Mouse (Mus musculus) MN1 (cell line): ENCODE results near the gene Rdm1.
"Not testable (repeated sequence)": the region's sequence is repeated elsewhere in the genome, so short reads cannot be mapped to it uniquely, and the experiment has no call there.

Experiments
- DNase-seq: peaks from one replicate; pipeline ENCODE4 v3.0.0-alpha.2; 2016; ENCODE audit warnings: low spot score

The Rdm1 gene

GRCm38 (mm10) chr11:101616948-101617767 lies 9.8 kb upstream of the Rdm1 start:
- DNase-seq, result no peak

GRCm38 (mm10) chr11:101617849-101618248 lies 9.1 kb upstream of the Rdm1 start:
- no peak for DNase-seq

DNA sequence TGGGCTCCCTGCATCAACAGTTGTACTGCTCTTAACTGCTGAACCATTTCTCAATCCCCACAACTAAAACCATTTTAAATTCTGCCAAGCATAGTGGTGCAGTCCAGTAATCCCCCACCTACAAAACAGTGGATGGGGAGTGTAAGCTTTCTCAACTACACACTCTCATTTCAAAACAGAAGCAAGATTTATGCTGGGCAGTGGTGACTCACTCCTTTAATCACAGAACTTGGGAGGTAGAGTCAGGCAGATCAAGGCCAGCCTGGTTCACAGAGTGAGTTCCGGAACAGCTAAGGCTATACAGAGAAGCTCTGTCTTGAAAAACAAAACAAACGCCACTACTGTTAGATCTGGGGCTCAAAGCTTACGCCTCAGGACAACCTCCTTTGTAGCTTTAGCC lies 8.4 kb upstream of the Rdm1 start:
- DNase-seq, result no peak

- not testable (repeated sequence) for DNase-seq
Observed at GRCm38 (mm10) chr11:101620022-101620655, 6.9 kb upstream of the Rdm1 start.

DNA sequence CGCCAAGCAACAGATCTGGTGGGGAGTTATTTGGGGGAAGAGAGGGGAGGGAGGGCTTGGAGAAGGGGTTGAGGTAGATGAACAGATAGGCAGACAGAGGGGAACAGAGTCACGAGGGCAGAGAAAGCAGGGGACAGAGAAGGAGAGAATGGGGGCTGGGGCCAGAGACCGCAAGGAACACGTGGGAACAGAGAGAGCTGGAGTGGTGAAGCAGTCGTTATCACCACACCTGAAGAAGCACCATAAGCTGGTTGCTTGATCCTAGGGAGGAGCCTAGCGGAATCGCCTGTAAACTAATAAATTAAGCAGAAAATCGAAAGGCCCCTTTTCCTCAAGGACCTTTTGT lies 373 bp upstream of the Rdm1 start:
- DNase-seq, result no peak

GRCm38 (mm10) chr11:101627857-101628559 lies 1.0 kb downstream of the Rdm1 start:
- peak; percentile 90 for DNase-seq

DNA sequence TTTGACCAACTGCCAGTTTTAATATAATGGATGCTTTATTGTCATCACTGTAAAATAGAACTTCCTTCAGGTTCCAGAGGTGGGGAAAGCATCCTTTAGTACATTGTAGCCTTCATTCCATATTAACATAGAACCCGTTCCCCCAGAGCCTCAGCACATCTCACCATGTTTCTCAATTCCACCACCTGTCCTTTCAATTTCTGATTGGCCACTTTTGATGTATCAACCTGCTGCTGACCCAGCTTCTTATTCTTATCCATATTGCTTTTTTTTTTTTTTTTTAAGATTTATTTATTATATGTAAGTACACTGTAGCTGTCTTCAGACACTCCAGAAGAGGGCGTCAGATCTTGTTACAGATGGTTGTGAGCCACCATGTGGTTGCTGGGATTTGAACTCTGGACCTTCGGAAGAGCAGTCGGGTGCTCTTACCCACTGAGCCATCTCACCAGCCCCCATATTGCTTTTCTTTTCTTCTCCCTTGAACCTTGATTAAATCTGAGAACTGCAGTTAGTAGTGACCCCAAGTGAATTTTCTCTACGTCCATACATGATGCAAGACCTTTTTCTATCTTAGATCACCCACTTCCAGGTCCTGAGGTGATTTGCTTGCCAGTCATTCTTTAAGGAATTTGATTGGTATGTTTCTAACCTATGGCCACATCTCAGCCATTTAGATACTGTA lies 1.9 kb downstream of the Rdm1 start:
- DNase-seq, result peak; percentile 16

DNA sequence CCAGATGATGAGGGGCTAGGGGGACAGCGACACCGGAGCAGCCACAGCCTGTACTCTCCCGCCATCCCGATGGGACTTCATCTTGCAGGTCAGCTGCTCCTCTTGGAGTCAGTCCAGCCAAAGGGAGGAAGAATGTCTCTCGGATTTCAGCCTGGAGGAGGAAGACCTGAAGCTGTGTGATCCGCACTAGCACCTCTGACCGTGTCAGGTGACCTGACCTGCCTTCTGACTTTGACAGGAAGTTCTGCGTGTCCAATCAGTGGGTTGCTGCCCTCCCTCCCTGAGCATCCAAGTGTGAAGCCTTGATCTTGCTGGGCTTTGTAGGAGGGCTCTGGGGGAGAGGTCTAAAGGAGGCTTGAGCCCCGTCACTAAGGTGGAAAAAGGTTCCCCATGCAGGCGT lies 8.7 kb downstream of the Rdm1 start:
- DNase-seq, result no peak

- DNase-seq, result no peak
Observed at GRCm38 (mm10) chr11:101639761-101640160, 12.8 kb downstream of the Rdm1 start.

DNA sequence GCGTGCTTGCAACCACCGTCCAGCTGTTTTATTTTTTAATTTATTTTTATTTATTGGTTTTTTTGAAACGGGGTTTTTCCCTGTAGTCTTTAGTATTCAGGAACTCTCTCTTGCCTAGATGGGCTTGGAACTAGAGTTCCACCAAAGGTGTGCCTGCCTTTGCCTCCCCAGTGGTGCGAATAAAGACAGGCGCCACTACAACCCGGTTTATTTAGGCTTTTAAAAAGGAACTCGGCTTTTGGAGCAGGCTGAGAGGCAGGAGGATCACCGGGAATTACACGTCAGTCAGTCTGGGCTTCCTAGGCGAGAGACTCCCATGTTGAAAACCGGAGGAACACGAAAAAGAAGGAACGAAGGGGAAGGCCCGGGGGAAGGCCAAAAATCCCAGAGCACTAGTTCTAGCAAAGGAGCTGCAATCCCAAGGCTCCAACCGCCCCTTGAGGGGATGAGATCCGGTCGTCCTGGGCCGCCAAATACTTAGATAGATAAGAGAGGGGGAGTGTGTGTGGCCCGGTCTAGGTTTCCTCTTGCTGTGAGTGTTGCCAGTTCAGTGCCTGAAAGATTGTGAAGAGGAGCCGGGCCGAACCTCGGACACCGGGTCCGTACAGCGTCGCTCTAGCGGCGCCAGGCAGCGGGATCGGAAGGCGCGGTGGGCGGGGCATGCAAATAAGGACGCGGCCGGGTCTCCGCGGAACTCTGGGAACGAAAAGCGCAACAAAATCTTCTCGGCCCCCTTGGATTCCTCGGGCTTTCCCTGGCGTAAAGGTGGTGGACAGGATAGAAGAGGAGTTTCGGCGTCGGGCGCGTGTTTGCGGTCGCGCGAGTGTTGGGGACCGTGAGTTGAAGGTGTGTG lies 14.1 kb downstream of the Rdm1 start:
- DNase-seq, result peak; percentile 88

DNA sequence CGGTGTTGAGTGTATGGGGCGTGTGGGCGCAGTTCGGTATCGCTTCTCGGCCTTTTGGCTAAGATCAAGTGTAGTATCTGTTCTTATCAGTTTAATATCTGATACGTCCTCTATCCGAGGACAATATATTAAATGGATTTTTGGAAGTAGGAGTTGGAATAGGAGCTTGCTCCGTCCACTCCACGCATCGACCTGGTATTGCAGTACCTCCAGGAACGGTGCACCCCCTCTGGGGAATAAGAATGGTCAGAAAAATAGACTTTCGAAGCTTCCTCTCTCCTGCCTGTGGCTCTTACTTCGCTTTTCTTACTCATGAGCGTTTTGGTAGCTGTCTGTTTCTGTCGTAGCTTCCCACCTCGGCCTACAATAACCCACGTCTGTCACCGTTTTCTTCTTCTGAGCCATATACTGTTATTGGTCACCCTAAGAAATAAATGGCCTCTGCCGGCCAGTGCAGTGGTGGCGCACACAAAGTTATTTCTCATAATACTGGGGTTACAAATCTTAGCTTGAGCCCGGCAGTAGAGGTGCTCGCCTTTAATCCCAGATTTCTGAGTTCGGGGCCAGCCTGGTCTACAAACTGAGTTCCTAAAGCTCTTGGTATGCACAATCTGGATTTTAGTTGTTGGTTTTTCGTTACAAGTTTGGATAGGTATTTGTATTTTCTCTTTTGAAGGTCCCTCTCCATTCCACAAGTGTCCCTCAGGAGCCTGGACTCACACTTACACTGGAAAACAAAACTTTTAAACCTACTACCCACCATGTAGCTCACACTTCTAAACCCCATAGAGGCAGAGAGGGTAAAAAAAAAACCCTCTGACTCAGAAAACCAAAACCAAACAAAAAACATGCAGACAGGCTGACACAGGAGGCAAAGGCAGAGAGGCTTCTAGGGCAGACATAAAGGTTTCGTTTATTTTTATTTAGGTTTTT lies 15.0 kb downstream of the Rdm1 start:
- peak; percentile 95 for DNase-seq

GRCm38 (mm10) chr11:101642931-101643330 lies 15.9 kb downstream of the Rdm1 start:
- no peak for DNase-seq

DNA sequence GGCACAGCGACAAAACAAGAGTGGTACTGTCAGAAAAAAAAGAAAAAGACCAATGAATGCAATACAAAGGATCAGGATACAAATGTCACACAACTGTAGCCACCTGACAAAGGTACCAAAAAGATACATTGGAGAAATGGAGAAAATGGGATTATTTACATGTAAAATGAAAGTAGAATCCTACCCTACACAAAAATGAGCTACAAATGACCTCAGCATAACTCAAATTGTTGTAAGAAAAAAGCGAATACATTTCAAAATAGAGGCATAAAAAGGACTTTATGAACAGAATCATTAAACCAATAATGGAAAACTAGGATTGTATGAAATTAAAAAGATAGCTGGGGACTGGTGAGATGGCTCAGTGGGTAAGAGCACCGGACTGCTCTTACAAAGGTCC lies 17.6 kb downstream of the Rdm1 start:
- DNase-seq, result peak; percentile 53

DNA sequence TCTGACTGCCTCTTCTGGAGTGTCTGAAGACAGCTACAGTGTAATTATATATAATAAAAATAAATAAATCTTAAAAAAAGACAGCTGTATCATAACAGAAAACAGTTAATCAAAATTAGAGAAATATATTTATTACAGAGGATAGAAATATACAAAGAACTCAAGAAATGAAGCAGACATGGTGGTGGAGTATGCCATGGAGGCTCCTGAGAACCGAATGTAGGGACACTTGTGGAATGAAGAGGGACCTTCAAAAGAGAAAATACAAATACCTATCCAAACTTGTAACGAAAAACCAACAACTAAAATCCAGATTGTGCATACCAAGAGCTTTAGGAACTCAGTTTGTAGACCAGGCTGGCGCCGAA lies 18.0 kb downstream of the Rdm1 start:
- peak; percentile 81 for DNase-seq

GRCm38 (mm10) chr11:101645411-101646282 lies 18.7 kb downstream of the Rdm1 start:
- DNase-seq, result not testable (repeated sequence)

DNA sequence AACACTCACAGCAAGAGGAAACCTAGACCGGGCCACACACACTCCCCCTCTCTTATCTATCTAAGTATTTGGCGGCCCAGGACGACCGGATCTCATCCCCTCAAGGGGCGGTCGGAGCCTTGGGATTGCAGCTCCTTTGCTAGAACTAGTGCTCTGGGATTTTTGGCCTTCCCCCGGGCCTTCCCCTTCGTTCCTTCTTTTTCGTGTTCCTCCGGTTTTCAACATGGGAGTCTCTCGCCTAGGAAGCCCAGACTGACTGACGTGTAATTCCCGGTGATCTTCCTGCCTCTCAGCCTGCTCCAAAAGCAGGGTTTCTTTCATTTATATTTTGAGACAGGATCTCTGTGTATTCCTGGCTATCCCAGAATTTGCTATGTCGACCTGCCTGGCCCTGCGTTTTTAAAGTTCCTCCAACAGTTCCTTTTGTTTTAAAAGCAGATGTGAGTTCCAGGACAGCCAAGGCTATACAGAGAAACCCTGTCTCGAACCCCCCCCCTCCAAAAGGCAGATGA lies 19.3 kb downstream of the Rdm1 start:
- peak; percentile 29 for DNase-seq

DNA sequence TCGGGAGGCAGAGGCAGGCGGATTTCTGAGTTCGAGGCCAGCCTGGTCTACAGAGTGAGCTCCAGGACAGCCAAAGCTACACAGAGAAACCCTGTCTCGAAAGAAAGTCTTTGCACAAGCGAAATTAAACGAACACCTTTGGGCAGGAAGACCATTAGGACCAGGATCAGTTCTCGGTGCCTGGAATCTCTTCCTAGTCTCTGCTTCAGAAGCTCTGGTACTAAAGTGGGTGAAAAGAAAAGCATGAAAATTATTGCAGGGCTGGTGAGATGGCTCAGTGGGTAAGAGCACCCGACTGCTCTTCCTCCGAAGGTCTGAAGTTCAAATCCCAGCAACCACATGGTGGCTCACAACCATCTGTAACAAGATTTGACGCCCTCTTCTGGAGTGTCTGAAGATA lies 20.1 kb downstream of the Rdm1 start:
- DNase-seq, result not testable (repeated sequence)

- no peak for DNase-seq
Observed at GRCm38 (mm10) chr11:101656356-101656755, 29.4 kb downstream of the Rdm1 start.

GRCm38 (mm10) chr11:101657528-101657885 lies 30.5 kb downstream of the Rdm1 start:
- no peak for DNase-seq
